Mouse (Mus musculus): Measurements from ENCODE around the gene Casc1. TPM values are rescaled to one million over a fixed set of nuclear protein-coding genes. Genes with fewer than 3 reads are reported as not detected.

The Casc1 gene
- polyA plus RNA-seq, 1 experiment, result 0.50 TPM

DNA sequence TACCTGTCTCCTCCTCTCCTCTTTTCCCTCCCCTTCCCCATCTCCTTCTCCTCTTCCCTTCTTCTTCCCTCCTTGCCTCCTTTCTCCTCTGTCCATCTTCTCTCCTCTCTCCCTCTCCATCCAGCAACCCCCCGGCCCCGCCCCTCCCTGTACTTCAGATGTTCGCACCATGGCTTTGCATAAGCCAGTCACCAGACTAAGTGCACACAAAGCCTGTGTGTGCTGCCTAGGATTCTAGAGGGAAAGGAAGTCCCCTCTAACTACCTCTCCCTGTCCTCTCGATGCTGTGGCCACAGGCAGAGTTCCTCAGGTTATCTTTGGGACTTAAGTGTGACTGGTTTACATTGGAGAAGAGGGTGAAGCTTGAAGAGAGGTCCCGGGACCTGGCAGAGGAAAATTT, 50.2 kb downstream of the Casc1 start:
- Histone ChIP-seq H3K4me3 (ENCODE audit: insufficient read depth, low read depth, low read length) (no peak overlapping the region), H3K27me3 (replicated peaks; ENCODE audit: control insufficient read depth, insufficient read depth, low read length) (no peaks in the 10 kb centered on the region), H3K4me1 (ENCODE audit: control insufficient read depth, insufficient read depth, low read length) (no peaks in the 10 kb centered on the region), H3K36me3 (ENCODE audit: control insufficient read depth, insufficient read depth, low read length) (no peaks in the 10 kb centered on the region), H3K27ac (ENCODE audit: insufficient read depth, low read depth, low read length) (no peak overlapping the region)
- WGBS, result 76% methylated on average over 5 of the region's 5 CpGs
- TF ChIP-seq CTCF (conservative IDR thresholded peaks at IDR 0.05; ENCODE audit: insufficient read depth, insufficient read length, low read depth, low read length) (no peak), POLR2A (IDR thresholded peaks at IDR 0.05; ENCODE audit: low read depth, low read length) (no peak)
- DNase-seq, result no peak

DNA sequence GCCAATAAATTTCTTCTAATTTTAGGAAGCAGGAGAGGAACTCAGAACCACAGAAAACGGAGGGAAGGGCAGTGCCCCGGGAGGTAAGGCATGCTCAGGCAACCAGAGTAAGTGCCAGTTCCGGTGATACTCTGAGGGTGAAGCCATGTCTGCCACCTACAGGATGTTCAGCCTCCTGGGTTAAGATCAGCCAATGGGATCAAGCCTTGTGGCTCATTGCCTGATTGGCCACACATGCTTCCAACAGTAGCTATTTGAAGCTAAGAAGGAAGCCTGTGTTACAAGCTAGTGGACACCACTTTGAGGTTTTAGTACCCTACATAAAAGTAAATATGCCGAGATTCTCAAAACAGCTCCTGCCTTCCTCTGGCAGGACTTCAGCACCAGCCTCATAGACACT, 52.2 kb downstream of the Casc1 start:
- TF ChIP-seq CTCF (conservative IDR thresholded peaks at IDR 0.05; ENCODE audit: insufficient read depth, insufficient read length, low read depth, low read length) (no peak), POLR2A (IDR thresholded peaks at IDR 0.05; ENCODE audit: low read depth, low read length) (no peak)
- DNase-seq, result no peak
- H3K27ac ChIP-seq (ENCODE audit: insufficient read depth, low read depth, low read length), result no peak overlapping the region
- H3K27me3 ChIP-seq (replicated peaks; ENCODE audit: control insufficient read depth, insufficient read depth, low read length), result no peaks in the 10 kb centered on the region
- WGBS, result 68% methylated on average over 4 of the region's 4 CpGs
- no peaks in the 10 kb centered on the region for H3K36me3 ChIP-seq (ENCODE audit: control insufficient read depth, insufficient read depth, low read length)
- H3K4me3 ChIP-seq (ENCODE audit: insufficient read depth, low read depth, low read length), result no peak overlapping the region
- H3K4me1 ChIP-seq (ENCODE audit: control insufficient read depth, insufficient read depth, low read length), result no peaks in the 10 kb centered on the region

DNA sequence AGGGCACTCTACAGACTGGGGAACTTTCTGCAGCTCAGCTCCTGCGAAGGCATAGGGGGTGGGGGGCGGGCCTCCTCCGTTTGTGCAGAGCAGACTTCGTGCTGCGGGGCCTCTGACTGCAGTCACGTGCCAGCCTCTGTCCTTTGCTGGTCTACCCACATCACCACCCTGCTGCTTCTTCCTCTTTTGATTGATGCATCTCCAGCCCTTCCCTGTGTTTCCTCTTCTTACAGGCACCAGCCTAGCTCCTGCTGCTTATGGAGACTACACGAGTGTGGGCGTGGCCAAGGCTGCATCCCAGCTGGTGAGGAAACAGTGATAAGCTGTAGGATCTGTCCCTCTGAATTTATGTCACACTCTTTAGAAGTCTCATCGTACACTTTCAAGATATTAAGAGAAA, 61.8 kb downstream of the Casc1 start:
- H3K27ac ChIP-seq (ENCODE audit: insufficient read depth, low read depth, low read length), result no peak overlapping the region
- TF ChIP-seq POLR2A (IDR thresholded peaks at IDR 0.05; ENCODE audit: low read depth, low read length) (no peak), CTCF (conservative IDR thresholded peaks at IDR 0.05; ENCODE audit: insufficient read depth, insufficient read length, low read depth, low read length) (no peak)
- no peak for DNase-seq
- no peaks in the 10 kb centered on the region for H3K36me3 ChIP-seq (ENCODE audit: control insufficient read depth, insufficient read depth, low read length)
- no peak overlapping the region for H3K4me3 ChIP-seq (ENCODE audit: insufficient read depth, low read depth, low read length)
- H3K4me1 ChIP-seq (ENCODE audit: control insufficient read depth, insufficient read depth, low read length), result no peaks in the 10 kb centered on the region
- 45% methylated on average over 9 of the region's 9 CpGs for WGBS
- no peaks in the 10 kb centered on the region for H3K27me3 ChIP-seq (replicated peaks; ENCODE audit: control insufficient read depth, insufficient read depth, low read length)

DNA sequence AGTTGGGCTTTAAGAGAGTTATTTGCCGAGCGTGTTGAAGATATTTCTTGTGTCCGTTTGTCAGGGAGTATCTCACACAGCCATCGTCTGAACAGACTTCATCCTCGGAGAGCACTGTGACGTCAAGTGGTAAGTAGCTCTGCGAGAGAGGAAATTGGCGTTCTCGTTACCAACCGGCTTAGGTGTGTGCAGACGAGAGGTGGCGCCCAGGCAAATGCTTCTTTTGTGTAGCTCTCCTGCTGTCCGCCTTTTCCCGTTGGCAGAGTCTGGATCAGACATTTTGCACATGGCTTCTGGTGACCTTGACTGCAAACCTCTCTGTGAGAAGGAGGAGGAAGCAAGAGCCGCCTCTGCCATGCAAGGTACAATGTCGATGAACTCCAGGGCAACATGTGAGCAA, 63.1 kb downstream of the Casc1 start:
- H3K4me3 ChIP-seq (ENCODE audit: insufficient read depth, low read depth, low read length), result no peak overlapping the region

DNA sequence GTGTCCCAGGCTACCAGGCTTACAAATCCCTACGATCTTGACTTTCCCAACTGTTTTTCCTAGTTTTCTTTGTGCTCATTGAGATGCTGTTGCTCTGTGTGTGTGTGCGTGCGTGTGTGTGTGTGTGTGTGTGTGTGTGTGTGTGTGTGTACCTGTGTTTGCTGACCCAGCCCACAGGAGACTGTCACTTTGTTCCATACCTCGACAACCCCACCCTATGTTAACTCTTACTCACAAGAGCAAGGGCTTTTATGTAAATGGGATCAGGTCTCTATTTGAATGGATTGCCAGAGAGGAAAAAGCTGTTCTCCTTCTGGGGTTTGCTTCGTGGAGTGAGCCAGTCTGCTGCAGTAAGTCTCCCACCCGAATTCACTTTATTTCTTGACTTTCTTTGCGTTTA, 65.6 kb downstream of the Casc1 start:
- no peak overlapping the region for H3K27ac ChIP-seq (ENCODE audit: insufficient read depth, low read depth, low read length)
- no peak for DNase-seq
- no peak overlapping the region for H3K4me3 ChIP-seq (ENCODE audit: insufficient read depth, low read depth, low read length)
- no peaks in the 10 kb centered on the region for H3K36me3 ChIP-seq (ENCODE audit: control insufficient read depth, insufficient read depth, low read length)
- no peaks in the 10 kb centered on the region for H3K27me3 ChIP-seq (replicated peaks; ENCODE audit: control insufficient read depth, insufficient read depth, low read length)
- TF ChIP-seq POLR2A (IDR thresholded peaks at IDR 0.05; ENCODE audit: low read depth, low read length) (no peak), CTCF (conservative IDR thresholded peaks at IDR 0.05; ENCODE audit: insufficient read depth, insufficient read length, low read depth, low read length) (no peak)
- WGBS, result 77% methylated on average over 7 of the region's 7 CpGs
- H3K4me1 ChIP-seq (ENCODE audit: control insufficient read depth, insufficient read depth, low read length), result no peaks in the 10 kb centered on the region

More for the DNA sequence above, 63.1 kb downstream of the Casc1 start:
- Histone ChIP-seq H3K27me3 (replicated peaks; ENCODE audit: control insufficient read depth, insufficient read depth, low read length) (no peaks in the 10 kb centered on the region), H3K4me1 (ENCODE audit: control insufficient read depth, insufficient read depth, low read length) (no peaks in the 10 kb centered on the region), H3K36me3 (ENCODE audit: control insufficient read depth, insufficient read depth, low read length) (no peaks in the 10 kb centered on the region), H3K27ac (ENCODE audit: insufficient read depth, low read depth, low read length) (no peak overlapping the region)
- TF ChIP-seq CTCF (conservative IDR thresholded peaks at IDR 0.05; ENCODE audit: insufficient read depth, insufficient read length, low read depth, low read length), result no peak
- no peak for TF ChIP-seq POLR2A (IDR thresholded peaks at IDR 0.05; ENCODE audit: low read depth, low read length)
- DNase-seq, result no peak
- WGBS, result 94% methylated on average over 16 of the region's 16 CpGs

DNA sequence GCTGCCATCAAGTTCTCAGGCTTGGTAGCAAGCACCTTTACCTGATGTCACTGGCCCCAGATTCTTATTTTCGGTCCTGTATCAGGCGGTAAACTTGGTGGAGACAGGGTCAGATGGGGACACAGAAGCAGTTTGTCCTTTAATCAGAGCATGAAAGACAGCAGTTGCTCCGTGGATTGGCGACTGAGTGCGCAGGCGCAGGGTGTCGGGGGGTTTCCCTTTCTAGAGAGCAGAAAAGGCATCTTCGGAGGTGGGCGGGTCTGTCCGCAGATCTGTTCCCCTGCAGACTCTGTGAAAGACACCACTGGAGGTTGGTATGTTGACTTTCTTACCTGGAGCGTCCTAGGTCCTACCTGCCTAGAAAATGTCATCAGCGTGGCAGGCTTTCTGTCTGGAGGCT, 69.0 kb downstream of the Casc1 start:
- WGBS, result 93% methylated on average over 12 of the region's 12 CpGs
- H3K27ac ChIP-seq (ENCODE audit: insufficient read depth, low read depth, low read length), result no peak overlapping the region
- H3K27me3 ChIP-seq (replicated peaks; ENCODE audit: control insufficient read depth, insufficient read depth, low read length), result no peaks in the 10 kb centered on the region
- no peaks in the 10 kb centered on the region for H3K36me3 ChIP-seq (ENCODE audit: control insufficient read depth, insufficient read depth, low read length)
- H3K4me1 ChIP-seq (ENCODE audit: control insufficient read depth, insufficient read depth, low read length), result no peaks in the 10 kb centered on the region
- DNase-seq, result no peak
- TF ChIP-seq CTCF (conservative IDR thresholded peaks at IDR 0.05; ENCODE audit: insufficient read depth, insufficient read length, low read depth, low read length), result no peak
- TF ChIP-seq POLR2A (IDR thresholded peaks at IDR 0.05; ENCODE audit: low read depth, low read length), result no peak
- no peak overlapping the region for H3K4me3 ChIP-seq (ENCODE audit: insufficient read depth, low read depth, low read length)

DNA sequence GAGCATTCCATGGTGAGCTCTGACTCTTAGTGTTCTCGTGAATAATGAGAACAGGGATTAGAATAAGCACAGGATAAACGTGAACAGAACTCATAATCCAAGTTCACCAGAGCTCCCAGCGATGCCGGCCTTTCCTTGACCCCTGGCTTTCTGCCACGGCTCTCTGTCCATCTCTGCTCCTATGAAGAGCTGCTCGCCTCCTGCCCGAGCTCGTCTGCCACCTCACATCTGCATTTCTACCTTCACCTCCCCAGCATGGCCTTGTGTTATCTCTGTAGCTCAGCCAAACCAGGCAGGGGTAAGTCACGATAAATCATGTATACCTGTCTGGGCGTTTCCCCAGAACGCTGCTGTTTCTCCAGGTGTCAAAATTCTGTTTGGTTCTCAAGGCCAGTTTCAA, 70.1 kb downstream of the Casc1 start:
- Histone ChIP-seq H3K4me3 (ENCODE audit: insufficient read depth, low read depth, low read length) (no peak overlapping the region), H3K4me1 (ENCODE audit: control insufficient read depth, insufficient read depth, low read length) (no peaks in the 10 kb centered on the region), H3K27me3 (replicated peaks; ENCODE audit: control insufficient read depth, insufficient read depth, low read length) (no peaks in the 10 kb centered on the region), H3K36me3 (ENCODE audit: control insufficient read depth, insufficient read depth, low read length) (no peaks in the 10 kb centered on the region), H3K27ac (ENCODE audit: insufficient read depth, low read depth, low read length) (no peak overlapping the region)
- no peak for TF ChIP-seq POLR2A (IDR thresholded peaks at IDR 0.05; ENCODE audit: low read depth, low read length)
- TF ChIP-seq CTCF (conservative IDR thresholded peaks at IDR 0.05; ENCODE audit: insufficient read depth, insufficient read length, low read depth, low read length), result no peak
- WGBS, result 74% methylated on average over 11 of the region's 11 CpGs
- DNase-seq, result no peak
